In genomic region chr5:99287647-99288185, GRCm38 (mm10) we compare ENCODE assay signal across 20 mouse cellular contexts.
DNase-seq lines count a peak whose midpoint lies in the region; ATAC-seq and TF ChIP-seq lines count a peak whose summit lies in the region.
"Had no signal": no experiment of that assay in that cellular context is flagged by ENCODE, and none has a peak within 500 bp of the region (broad histone marks: within the 10 kb centered on the region; RNA-seq: fewer than 3 reads in every experiment).

No protein-coding gene starts in this region.

- TF ChIP-seq EP300 in lung, postnatal 0 days (IDR thresholded peaks at IDR 0.05): peak; percentile 73

- H3K9me3 ChIP-seq in lung, postnatal 0 days (ENCODE audit: low read length): no peaks in the 10 kb centered on the region
- no peaks in the 10 kb centered on the region for H3K9me3 ChIP-seq in neural tube, embryonic 15.5 days (replicated peaks)
- H3K9me3 ChIP-seq: embryonic facial prominence, embryonic 12.5 days; forebrain, embryonic 15.5 days; heart, embryonic 13.5 days; hindbrain, embryonic 12.5 days had no signal

- 72% methylated on average over 6 of the region's 6 CpGs for WGBS in lung, postnatal 0 days
- 87% methylated on average over 6 of the region's 6 CpGs for WGBS in neural tube, embryonic 15.5 days

- intact Hi-C loops in left cerebral cortex, postnatal 4 days (cut with DNase I): no loop called here
- intact Hi-C loops in heart, postnatal 14 days (cut with DNase I): no loop called here

- no peaks in the 10 kb centered on the region for H3K36me3 ChIP-seq in lung, postnatal 0 days (ENCODE audit: insufficient read depth, low read length)
- no peaks in the 10 kb centered on the region for H3K36me3 ChIP-seq in neural tube, embryonic 15.5 days
- H3K36me3 ChIP-seq: embryonic facial prominence, embryonic 12.5 days; forebrain, embryonic 15.5 days; heart, embryonic 13.5 days; hindbrain, embryonic 12.5 days had no signal

- peaks cover 13% of the 10 kb centered on the region; the same call in 1 of the 2 replicates for H3K4me1 ChIP-seq in lung, postnatal 0 days (ENCODE audit: insufficient read depth, low read depth, low read length)
- H3K4me1 ChIP-seq in neural tube, embryonic 15.5 days: no peaks in the 10 kb centered on the region
- H3K4me1 ChIP-seq: embryonic facial prominence, embryonic 12.5 days; forebrain, embryonic 15.5 days; hindbrain, embryonic 12.5 days had no signal

- H3K4me3 ChIP-seq in lung, postnatal 0 days (ENCODE audit: low read depth, low read length): no peak overlapping the region
- no peak overlapping the region for H3K4me3 ChIP-seq in neural tube, embryonic 15.5 days (replicated peaks)
- H3K4me3 ChIP-seq: embryonic facial prominence, embryonic 12.5 days; forebrain, embryonic 15.5 days; gastrocnemius, adult 2 months; heart, embryonic 13.5 days; hindbrain, embryonic 12.5 days had no signal

- peak; percentile 24 for DNase-seq in left cerebral cortex, adult 11 months (ENCODE audit: low spot score)
- DNase-seq in left cerebral cortex, postnatal 4 days: no peak
- DNase-seq in lung, postnatal 0 days (ENCODE audit: low spot score): peak; percentile 77
- DNase-seq in lung, postnatal 10 days: no peak
- DNase-seq in brain, adult 2 months (ENCODE audit: low read depth, low spot score): peak; percentile 39
- peak; percentile 27 to 41 for DNase-seq in left cerebral cortex, adult 9 months (ENCODE audit: low spot score in 2 of 2)
- DNase-seq in heart, postnatal 14 days: no peak
- DNase-seq: adrenal gland, postnatal 14 days; cerebellum, adult 18-20 months; cerebellum, adult 9-11 months; gastrocnemius, adult 2 months; gastrocnemius, postnatal 36 days; heart, adult 11 months; heart, postnatal 4 days had no signal

- H3K27me3 ChIP-seq in lung, postnatal 0 days (replicated peaks; ENCODE audit: insufficient read depth, low read length): no peaks in the 10 kb centered on the region
- no peaks in the 10 kb centered on the region for H3K27me3 ChIP-seq in neural tube, embryonic 15.5 days (replicated peaks)
- H3K27me3 ChIP-seq: embryonic facial prominence, embryonic 12.5 days; forebrain, embryonic 15.5 days; heart, embryonic 13.5 days; hindbrain, embryonic 12.5 days had no signal

- no peak overlapping the region for H3K27ac ChIP-seq in lung, postnatal 0 days (ENCODE audit: low read length)
- no peak overlapping the region for H3K27ac ChIP-seq in neural tube, embryonic 15.5 days (replicated peaks)
- H3K27ac ChIP-seq: embryonic facial prominence, embryonic 12.5 days; forebrain, embryonic 15.5 days; gastrocnemius, adult 2 months; heart, embryonic 13.5 days; hindbrain, embryonic 12.5 days had no signal

- no peak overlapping the region for H3K9ac ChIP-seq in lung, postnatal 0 days (replicated peaks; ENCODE audit: low read depth)
- no peak overlapping the region for H3K9ac ChIP-seq in neural tube, embryonic 15.5 days (replicated peaks)
- H3K9ac ChIP-seq: embryonic facial prominence, embryonic 12.5 days; forebrain, embryonic 15.5 days; heart, embryonic 13.5 days; hindbrain, embryonic 12.5 days had no signal

- H3K4me2 ChIP-seq in lung, postnatal 0 days (replicated peaks; ENCODE audit: low read depth, low read length): no peak overlapping the region
- H3K4me2 ChIP-seq in neural tube, embryonic 15.5 days: no peak overlapping the region
- H3K4me2 ChIP-seq: embryonic facial prominence, embryonic 12.5 days; forebrain, embryonic 15.5 days; heart, embryonic 13.5 days; hindbrain, embryonic 12.5 days had no signal

- ATAC-seq in lung, postnatal 0 days: peak; percentile 59
- ATAC-seq in neural tube, embryonic 15.5 days (ENCODE audit: low FRiP score): no peak
- ATAC-seq: forebrain, embryonic 15.5 days; hindbrain, embryonic 16.5 days had no signal

- no peak for TF ChIP-seq CTCF in lung, postnatal 0 days (IDR thresholded peaks at IDR 0.05)

Comparison
In these comparisons a context has a peak if more than half of its experiments do, and no peak if none do; other contexts are left out.
1. DNase-seq: peak in left cerebral cortex, adult 11 months (single experiment), lung, postnatal 0 days (single experiment), brain, adult 2 months (single experiment) and left cerebral cortex, adult 9 months (2 of 2); none in left cerebral cortex, postnatal 4 days (single experiment), lung, postnatal 10 days (single experiment) and heart, postnatal 14 days (0 of 2).